Mouse (Mus musculus) C2C12 (cell line): ENCODE results near the gene Rcc2. TPM values are rescaled to one million over a fixed set of nuclear protein-coding genes. Genes with fewer than 3 reads are reported as not detected.

ENCODE experiments used
- H3K27me3 ChIP-seq: one replicate; pipeline ENCODE4 v1.6.1; 2011; ENCODE audit not compliant: control insufficient read depth, insufficient read depth, insufficient read length
- H3K36me3 ChIP-seq: one replicate; pipeline ENCODE4 v1.6.1; 2011; ENCODE audit not compliant: control insufficient read depth, insufficient read depth
- H3K4me3 ChIP-seq: one replicate; pipeline ENCODE4 v1.5.1; 2011; ENCODE audit warnings: mild to moderate bottlenecking, control low read depth; ENCODE audit not compliant: poor library complexity, insufficient read depth, severe bottlenecking
- H3K79me2 ChIP-seq: one replicate; pipeline ENCODE4 v1.6.1; 2011; ENCODE audit not compliant: control insufficient read depth, insufficient read depth
- H3K79me3 ChIP-seq: one replicate; pipeline ENCODE4 v1.6.1; 2011; ENCODE audit warnings: low read depth, control low read depth
- H3ac ChIP-seq: one replicate; pipeline ENCODE3; 2011; ENCODE audit warnings: low read depth; ENCODE audit not compliant: control insufficient read depth, insufficient read length
- CEBPB ChIP-seq: IDR thresholded peaks from one replicate; pipeline ENCODE4 v1.6.1; 2011; ENCODE audit warnings: low read depth, mild to moderate bottlenecking, control low read depth, moderate library complexity
- CTCF ChIP-seq: IDR thresholded peaks from one replicate; pipeline ENCODE4 v1.5.1; 2011; ENCODE audit not compliant: control insufficient read depth, insufficient read depth, insufficient read length
- FOSL1 ChIP-seq: IDR thresholded peaks from one replicate; pipeline ENCODE4 v1.8.0; 2011; ENCODE audit warnings: mild to moderate bottlenecking, low read length; ENCODE audit not compliant: poor library complexity, insufficient read depth, severe bottlenecking
- MAX ChIP-seq: IDR thresholded peaks from one replicate; pipeline ENCODE4 v1.6.1; 2011; ENCODE audit warnings: mild to moderate bottlenecking, control low read depth
- MYOD1 ChIP-seq: IDR thresholded peaks from one replicate; pipeline ENCODE4 v1.6.1; 2011; ENCODE audit warnings: low read depth; ENCODE audit not compliant: control insufficient read depth, insufficient read length
- MYOG ChIP-seq: IDR thresholded peaks from one replicate; pipeline ENCODE4 v1.6.1; 2011; ENCODE audit not compliant: control insufficient read depth, insufficient read length; ENCODE audit errors: extremely low read depth
- USF1 ChIP-seq: IDR thresholded peaks from one replicate; pipeline ENCODE4 v1.6.1; 2011; ENCODE audit warnings: low read depth, mild to moderate bottlenecking, control low read depth, moderate library complexity
- polyA plus RNA-seq: library from polyadenylated mRNA; unstranded; fragments of >200 nt; fragmentation: generic; extraction: Trizol; gene quantifications from one replicate; pipeline ENCODE4 v1.2.1, GENCODE M21; 2012; ENCODE audit warnings: missing spikeins

Rcc2 gene
- polyA plus RNA-seq, 1 experiment, result 213 TPM

DNA sequence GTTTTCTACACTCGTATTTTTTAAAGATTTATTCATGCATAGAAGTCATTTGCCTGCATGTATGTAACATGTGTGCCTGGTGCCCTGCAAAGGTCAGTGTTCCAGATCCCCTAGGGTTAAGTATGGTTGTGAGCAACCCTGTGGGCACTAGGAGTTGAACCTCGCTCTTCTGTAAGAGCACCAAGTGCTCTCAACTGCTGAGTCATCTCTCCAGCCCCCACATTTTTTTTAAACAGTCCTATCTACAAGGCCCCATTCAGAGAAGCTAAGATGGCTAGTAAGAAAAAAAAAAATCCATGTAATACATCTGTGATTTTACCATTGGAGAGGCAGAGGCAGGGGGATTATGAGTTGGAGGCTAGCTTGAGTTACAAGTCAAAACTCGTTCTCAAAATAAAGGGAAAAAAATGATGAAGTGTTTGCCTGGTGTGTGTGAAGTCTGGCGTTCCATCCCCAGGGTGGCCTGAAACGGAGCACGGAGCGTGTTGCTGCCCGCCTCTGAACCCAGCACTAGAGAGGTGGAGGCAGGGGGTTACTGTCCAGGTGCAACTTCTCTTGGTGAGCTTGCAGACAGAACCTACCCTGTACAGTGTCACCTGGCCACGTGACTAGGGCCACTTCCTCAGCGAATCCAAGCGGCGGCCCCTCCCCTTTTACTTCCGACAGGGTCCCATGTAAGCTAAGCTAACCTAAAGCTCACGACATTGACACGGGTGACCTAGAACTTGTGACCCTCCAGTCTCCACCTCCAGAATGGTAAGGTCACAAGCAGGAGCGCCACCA, 10.3 kb upstream of the Rcc2 start:
- no peak for TF ChIP-seq MYOD1
- TF ChIP-seq MYOG, result no peak
- no peak for TF ChIP-seq MAX
- no peak for TF ChIP-seq FOSL1
- H3K79me2 ChIP-seq, result no peaks in the 10 kb centered on the region
- H3K79me3 ChIP-seq, result no peaks in the 10 kb centered on the region
- H3K27me3 ChIP-seq, result no peaks in the 10 kb centered on the region
- no peak overlapping the region for H3K4me3 ChIP-seq
- H3ac ChIP-seq, result no peak overlapping the region
- H3K36me3 ChIP-seq, result no peaks in the 10 kb centered on the region

DNA sequence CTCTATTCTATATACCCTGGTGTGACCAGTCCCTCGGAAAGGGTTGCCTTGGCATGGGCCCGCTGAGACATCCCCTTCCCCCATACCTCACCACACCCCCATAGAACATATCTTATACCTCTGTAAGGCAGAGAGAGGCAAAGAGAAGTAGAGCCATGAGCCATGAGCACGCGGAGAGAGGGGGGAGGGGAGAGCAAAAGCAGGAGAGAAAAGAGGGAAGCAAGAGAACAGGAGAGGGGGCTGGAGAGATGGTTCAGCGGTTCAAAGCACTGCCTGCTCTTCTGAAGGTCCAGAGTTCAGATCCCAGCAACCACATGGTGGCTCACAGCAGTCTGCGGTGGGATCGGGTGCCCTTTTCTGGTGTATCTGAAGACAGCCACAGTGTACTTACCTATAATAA, 8.9 kb upstream of the Rcc2 start:
- H3K36me3 ChIP-seq, result no peaks in the 10 kb centered on the region
- no peaks in the 10 kb centered on the region for H3K79me3 ChIP-seq
- H3ac ChIP-seq, result no peak overlapping the region
- H3K79me2 ChIP-seq, result no peaks in the 10 kb centered on the region
- H3K4me3 ChIP-seq, result no peak overlapping the region
- H3K27me3 ChIP-seq, result no peaks in the 10 kb centered on the region
- TF ChIP-seq MYOG, result no peak
- no peak for TF ChIP-seq MYOD1
- TF ChIP-seq USF1, result no peak
- TF ChIP-seq MAX, result no peak
- TF ChIP-seq CTCF, result no peak
- no peak for TF ChIP-seq CEBPB
- TF ChIP-seq FOSL1, result no peak

DNA sequence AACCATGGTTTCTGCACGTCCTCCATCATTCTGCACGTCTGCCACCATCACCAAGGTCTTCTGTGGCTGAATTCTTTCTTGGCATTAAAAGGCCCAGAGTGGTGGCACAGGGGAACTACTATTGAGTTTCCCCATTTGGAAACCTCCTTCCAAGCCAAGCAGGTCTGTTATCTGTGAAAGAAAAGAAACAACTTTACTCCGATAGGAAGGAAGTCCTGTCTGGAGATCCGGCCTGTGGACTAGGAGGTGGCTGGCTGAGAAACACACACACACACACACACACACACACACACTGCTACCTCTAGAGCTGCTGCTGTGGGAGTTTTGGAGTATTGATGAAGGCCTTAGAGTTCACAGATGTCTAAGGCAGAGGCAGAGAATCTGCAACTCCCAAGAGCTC, 6.8 kb upstream of the Rcc2 start:
- TF ChIP-seq MAX, result no peak
- no peak for TF ChIP-seq USF1
- no peak for TF ChIP-seq MYOG
- TF ChIP-seq MYOD1, result no peak
- no peak for TF ChIP-seq CEBPB
- no peak for TF ChIP-seq CTCF
- no peak for TF ChIP-seq FOSL1
- Histone ChIP-seq H3K79me2 (no peaks in the 10 kb centered on the region), H3ac (no peak overlapping the region), H3K27me3 (no peaks in the 10 kb centered on the region), H3K4me3 (no peak overlapping the region), H3K36me3 (no peaks in the 10 kb centered on the region), H3K79me3 (no peaks in the 10 kb centered on the region)

DNA sequence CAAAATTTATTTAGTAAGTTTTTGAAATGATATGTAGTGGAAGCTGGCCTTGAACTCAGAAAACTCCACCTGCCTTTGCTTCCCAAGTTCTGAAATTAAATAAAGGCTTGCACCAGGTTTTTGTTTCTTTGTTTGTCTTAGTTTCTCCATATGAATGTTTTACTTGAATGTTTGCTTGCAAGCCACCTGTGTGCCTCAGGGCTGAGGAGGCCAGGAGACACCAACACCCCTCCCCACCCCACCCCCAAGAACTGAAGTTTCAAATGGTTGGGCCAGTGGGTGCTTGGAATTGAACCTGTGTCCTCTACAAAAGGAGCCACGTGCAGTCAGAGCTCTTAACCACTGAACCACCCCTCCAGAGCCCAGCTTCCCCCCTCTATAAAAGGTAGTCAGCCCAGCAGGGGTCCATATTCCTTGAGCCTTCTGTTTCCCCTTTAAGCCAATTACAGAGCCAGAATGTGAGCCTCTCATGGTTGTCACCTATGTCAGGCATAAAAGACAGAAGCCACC, 5.7 kb upstream of the Rcc2 start:
- H3K27me3 ChIP-seq, result no peaks in the 10 kb centered on the region
- H3K79me2 ChIP-seq, result no peaks in the 10 kb centered on the region
- H3K79me3 ChIP-seq, result no peaks in the 10 kb centered on the region
- H3ac ChIP-seq, result no peak overlapping the region
- H3K4me3 ChIP-seq, result no peak overlapping the region
- no peak for TF ChIP-seq CTCF
- no peaks in the 10 kb centered on the region for H3K36me3 ChIP-seq

DNA sequence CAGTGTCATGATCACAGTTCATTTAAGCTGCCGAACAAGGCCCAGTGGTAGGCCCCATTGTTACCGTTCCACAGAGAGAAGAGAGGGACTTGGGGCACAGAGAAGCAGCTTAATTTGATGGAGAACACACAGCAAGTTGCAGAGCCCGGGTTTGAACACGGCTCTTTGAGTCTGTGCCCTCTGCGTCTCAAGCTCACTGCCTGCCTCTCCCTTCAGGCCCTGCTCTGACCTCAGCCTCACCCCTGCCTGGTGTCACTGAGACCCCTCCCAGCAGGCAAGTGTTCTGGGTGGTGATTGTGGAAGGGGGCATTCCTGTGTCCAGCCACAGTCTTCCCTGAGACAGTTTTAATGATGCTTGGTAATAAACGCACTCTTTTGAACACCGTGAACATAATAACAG, 5.2 kb upstream of the Rcc2 start:
- TF ChIP-seq FOSL1 (no peak), CEBPB (no peak), CTCF (no peak), MYOG (no peak), USF1 (no peak), MYOD1 (no peak), MAX (no peak)
- Histone ChIP-seq H3ac (no peak overlapping the region), H3K4me3 (no peak overlapping the region), H3K27me3 (no peaks in the 10 kb centered on the region), H3K36me3 (no peaks in the 10 kb centered on the region), H3K79me3 (no peaks in the 10 kb centered on the region), H3K79me2 (no peaks in the 10 kb centered on the region)

DNA sequence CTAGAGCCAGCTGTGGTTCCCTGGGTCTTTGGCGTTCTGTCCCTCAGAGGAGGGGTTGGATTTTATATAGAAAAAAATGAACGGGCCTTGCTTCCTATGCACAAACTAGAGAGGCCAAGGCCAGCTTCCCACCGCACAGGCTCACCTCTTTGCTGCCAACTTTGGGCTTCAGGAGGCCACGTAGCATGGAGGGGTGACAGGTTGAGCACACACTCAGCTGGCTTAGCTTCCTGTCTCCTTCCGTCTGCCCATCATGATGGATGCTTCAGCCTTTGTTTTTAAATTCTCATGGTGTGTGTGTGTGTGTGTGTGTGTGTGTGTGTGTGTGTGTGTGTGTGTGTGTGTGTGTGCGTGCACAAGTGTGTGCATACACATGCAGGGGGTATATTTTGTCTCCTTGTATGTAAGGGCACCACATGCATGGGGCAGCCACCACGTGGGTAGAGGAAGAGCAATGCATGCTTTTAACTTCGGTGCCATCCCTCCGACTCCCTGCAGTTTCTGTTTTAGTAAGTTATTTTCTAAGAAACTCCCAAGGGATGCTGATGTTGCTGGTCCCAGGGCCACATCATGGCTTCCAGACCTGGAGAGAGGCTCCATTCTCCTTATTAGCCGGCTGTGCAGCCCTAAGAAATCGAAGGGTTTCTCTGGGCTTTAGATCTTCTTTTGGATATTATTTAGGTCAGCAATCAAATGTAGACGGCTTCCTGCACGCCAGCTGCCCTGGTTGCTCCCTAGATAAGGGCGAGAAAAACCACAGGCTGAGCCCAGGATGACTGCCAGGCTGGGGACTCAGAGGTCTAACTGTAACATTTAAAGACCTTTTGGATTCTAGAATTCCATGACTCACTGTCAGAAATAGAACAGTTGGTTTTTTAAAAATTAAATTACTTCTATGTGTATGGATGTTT, 4.4 kb upstream of the Rcc2 start:
- Histone ChIP-seq H3K4me3 (no peak overlapping the region), H3K36me3 (no peaks in the 10 kb centered on the region), H3K79me2 (no peaks in the 10 kb centered on the region), H3ac (no peak overlapping the region), H3K27me3 (no peaks in the 10 kb centered on the region), H3K79me3 (no peaks in the 10 kb centered on the region)
- TF ChIP-seq CEBPB, result no peak
- peak; percentile 18 for TF ChIP-seq USF1
- TF ChIP-seq MAX, result peak; percentile 9
- TF ChIP-seq MYOD1, result peak; percentile 64
